Mouse (Mus musculus): Measurements from ENCODE around the gene Ccnt2.

Ccnt2 gene

DNA sequence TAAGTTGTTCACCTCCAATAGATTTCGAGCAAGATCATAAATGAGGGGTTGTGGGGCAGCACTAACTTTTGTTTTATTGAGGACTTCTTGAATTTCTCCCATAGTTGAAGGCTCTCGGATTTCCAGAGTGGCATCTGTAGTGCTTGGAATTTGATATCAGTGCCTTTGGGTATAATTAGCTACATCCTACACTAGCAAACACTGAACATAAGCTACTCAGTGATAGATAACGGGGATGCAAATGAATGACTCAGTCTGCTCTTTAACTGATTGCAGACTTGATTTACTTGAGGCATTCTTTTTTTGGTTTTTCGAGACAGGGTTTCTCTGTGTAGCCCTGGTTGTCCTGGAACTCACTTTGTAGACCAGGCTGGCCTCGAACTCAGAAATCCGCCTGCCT, 15.0 kb downstream of the Ccnt2 start:
- no peak for DNase-seq (ENCODE audit: extremely low spot score, low read depth, low spot score)

DNA sequence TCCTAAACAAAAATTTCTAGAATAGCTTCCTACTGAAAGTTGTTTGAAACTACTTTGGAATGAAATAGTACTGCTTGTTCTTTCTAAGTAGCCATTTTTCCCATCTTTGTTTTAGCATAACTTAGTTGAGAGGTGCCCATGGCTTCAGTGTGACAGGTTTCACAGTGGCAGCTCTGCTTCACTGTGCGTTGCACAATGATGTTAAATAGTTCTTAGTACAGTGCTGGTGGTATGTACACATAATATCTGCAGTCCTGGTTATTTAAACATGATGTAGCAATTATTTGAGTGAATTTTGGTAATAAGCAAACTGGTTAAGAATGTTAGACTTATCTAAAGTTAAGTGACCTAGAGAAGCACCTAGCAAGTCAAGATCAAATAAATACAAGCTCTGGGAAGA, 19.5 kb downstream of the Ccnt2 start:
- DNase-seq (ENCODE audit: extremely low spot score, low read depth, low spot score) = no peak

DNA sequence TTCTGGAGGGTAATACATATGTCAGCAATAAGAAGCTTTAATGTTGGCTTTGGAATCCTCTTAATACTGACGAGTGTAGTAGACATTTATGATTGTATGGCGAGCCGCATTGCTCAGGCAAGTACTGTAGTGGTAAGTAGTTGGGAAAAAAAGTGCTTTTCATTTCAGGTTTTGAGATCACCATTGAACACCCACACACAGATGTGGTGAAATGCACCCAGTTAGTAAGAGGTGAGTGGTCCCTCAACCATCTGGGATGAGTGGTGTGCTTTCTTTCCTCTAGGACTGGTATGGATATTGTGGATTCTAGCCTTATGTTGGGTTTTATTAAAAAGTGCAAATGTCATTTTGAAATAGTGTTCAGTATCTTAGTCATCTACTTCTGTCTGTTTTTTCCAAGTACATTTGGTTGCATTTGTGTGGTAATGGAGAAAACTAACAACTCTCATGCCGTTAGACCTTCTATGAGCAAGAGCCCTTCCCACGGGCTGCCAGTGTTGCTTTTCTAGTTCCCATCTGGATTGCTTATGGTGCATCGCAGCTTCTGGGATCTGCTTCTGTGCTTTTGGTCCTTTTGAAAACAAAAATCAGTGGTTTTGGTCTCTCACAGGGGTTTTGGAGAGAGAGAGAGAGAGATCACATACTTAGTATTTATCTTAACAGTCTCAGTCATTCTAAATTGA, 21.3 kb downstream of the Ccnt2 start:
- DNase-seq (ENCODE audit: extremely low spot score, low read depth, low spot score) = no peak

DNA sequence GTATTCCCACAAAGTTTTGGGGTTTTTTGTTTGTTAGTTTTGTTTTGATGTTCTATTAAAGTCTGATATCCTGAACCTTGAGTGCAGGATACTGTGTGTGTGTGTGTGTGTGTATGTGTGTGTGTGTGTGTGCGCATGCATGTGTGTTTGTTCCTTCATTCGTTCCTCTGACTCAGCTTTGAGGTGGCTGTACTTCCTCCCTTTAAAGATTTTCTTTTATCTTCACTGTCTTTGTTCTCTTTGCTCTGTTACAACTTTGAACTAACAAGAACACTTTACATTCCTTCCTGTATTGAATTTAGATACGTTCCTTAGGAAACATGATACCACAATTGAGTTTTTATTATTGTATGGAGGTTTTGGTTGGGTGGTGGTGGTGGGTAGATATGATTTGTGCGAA, 22.4 kb downstream of the Ccnt2 start:
- no peak for DNase-seq (ENCODE audit: extremely low spot score, low read depth, low spot score)

DNA sequence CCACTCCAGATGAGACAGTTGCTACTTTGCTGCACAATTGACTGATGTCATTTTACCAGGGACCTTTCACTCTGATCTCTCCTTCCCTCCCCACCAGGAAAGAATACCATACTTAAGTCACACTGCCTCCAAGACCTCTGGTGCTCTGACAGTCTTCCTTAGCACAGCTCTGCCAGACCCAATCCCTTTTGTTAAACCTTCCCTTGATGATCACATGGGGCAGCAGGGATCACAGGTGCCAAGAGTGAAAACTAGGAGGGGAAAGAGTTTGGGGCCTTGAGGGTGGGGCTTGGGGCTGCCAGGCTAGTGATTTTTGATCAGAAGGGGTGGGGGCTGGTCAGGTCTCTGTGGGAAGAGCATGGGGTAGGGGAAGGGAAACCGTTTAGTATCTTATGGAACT, 22.8 kb downstream of the Ccnt2 start:
- DNase-seq (ENCODE audit: extremely low spot score, low read depth, low spot score) = no peak

DNA sequence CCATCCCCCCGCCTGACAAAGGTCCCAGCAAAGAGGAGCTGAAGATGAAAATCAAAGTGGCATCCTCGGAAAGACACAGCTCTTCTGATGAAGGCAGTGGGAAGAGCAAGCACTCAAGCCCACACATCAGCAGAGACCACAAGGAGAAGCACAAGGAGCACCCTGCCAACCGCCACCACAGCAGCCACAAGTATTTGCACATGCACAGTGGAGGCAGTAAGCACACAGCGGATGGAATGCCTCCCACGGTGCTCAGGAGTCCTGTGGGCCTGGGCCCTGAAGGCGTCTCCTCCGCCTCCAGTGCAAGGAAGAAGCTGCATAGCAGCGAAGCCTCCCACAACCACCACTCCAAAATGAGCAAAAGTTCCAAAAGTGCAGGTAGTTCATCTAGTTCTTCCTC, 29.0 kb downstream of the Ccnt2 start:
- no peak for DNase-seq (ENCODE audit: extremely low spot score, low read depth, low spot score)

DNA sequence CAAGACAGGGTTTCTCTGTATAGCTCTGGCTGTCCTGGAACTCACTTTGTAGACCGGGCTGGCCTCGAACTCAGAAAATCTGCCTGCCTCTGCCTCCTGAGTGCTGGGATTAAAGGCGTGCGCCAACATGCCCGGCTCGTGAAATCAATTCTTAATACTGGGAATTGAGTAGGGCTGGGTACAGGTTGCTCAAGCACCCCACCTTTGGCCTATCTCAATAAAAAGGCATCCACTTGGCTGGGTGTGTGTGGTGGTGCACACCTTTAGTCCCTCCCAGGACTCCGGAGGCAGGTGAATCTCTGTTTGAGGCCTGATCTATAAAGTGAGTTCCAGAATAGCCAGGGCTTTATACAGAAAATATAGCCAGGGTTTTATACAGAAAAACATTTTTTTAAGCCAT, 34.7 kb downstream of the Ccnt2 start:
- DNase-seq (ENCODE audit: extremely low spot score, low read depth, low spot score) = no peak

DNA sequence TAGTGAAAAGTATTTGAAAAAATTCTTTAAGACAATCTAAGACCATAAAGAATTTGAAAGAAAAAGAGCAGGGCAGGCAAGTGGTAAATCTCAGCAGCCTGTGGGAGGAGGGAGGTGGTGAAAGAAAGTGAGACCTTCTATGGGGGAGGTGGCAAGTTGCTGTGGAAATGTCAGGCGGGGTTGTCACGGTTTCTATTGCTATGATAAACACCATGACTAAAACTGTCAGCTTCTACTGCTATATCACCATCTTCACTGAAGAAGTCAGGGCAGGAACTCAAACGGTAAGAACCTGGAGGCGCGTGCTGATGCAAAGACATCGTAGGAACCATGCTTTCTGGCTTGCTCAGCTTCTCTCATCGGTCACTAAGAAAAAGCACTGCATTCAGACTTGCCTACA, 39.0 kb downstream of the Ccnt2 start:
- DNase-seq (ENCODE audit: extremely low spot score, low read depth, low spot score) = no peak

DNA sequence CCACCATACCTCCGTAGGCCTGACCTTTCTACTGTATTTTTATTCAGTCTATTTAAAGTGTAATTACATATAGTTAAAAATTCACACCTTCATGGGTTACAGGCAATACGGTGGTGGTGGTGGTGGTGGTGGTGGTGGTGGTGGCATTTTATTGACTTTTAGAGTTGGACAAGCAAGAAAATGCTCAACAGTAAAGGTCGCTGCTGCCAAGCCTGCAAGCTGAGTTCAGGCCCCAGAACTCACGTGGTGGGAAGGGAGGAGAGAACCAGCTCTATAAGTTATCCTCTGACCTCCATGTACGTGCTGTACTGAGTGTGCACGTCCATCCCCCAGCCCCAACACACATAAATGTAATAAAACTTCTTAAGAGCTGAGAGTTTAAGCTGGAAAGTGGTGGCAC, 42.4 kb downstream of the Ccnt2 start:
- DNase-seq (ENCODE audit: extremely low spot score, low read depth, low spot score) = no peak

DNA sequence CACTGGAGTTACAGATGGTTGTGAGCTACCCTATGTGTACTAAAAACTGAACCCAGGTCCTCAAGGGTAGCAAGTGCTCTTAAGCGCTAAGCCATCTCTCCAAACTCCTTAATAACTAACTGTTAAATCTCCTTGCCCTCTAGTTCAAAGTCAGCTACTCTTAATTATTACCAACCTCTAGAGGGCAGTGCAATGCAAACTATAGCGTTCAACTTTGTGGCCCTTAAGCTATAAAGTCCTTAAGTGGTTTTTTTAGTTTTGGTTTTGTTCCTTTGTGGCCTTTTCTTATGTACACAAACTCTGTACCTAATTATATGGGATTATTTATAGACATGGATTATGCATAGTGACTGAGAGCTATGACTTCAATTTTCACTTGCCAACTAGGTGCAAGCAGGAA, 53.4 kb downstream of the Ccnt2 start:
- DNase-seq (ENCODE audit: extremely low spot score, low read depth, low spot score) = peak; percentile 37

DNA sequence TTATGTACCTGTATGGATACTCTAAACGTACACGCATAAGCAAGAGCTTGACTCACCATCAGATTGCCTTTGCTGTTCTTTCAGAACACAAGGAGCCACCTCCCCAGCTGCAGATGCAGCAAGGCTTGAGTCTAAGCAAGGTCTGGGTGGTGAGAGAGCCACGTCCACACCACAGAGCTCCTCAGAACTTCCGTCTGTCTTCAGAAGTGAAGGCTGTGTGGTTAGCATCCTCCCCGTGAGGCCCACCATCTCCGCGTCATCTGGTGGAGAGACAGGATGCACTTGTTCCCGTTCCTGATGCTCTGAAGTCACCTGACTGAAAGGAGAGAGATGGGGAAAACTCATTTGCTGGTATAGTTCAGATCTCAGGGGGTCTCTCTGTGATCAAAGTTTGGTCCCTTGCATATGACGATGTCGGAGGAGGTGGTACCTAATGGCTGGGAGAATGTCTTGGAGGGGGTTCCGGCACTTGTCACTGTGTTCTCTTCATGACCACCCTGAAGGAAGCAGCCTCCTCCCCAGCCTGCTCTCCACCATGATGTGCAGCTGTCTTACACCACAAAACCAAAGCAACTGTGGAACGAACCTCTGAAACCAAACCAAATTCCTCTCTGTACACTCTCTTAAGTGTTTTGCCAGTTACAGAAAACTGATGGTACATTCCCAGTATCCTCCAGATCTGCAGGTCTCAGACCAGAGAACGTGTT, 56.4 kb downstream of the Ccnt2 start:
- DNase-seq (ENCODE audit: extremely low spot score, low read depth, low spot score) = no peak

DNA sequence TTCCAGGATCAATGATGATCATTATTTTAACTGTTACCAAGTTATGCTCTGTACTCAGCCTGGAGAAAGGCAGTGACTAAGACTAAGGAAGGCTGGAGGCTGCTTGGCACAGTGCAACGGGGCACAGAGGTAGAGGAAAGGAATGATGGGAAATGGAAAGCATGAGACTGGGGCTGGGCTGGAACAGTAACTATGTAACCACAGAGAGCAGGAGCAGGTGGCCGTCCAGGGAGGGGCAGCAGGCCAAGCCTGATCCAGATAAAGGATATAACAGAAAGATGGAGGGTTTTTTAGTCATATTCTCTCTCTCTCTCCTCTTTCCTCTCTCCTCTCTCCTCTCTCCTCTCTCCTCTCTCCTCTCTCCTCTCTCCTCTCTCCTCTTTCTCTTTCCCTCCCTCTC, 59.8 kb downstream of the Ccnt2 start:
- no peak for DNase-seq (ENCODE audit: extremely low spot score, low read depth, low spot score)

DNA sequence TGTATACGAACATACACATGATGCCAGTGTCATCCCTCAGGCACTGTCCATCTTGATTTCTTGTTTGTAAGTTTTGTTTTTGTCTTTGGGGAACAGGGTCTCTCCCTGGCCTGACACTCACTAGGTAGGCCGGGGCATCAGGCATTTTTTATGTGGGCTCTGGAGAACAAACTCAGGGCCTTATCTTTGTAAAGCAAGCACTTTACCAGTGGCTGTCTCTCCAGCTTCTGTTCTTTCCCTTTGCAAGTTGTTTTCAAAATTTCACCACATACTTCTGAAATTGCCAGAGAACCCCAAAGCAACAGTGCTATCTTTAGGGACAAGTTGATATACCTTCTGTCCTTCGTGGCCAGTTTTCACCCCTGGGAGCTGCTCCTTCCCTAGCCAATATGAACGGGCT, 60.2 kb downstream of the Ccnt2 start:
- no peak for DNase-seq (ENCODE audit: extremely low spot score, low read depth, low spot score)

DNA sequence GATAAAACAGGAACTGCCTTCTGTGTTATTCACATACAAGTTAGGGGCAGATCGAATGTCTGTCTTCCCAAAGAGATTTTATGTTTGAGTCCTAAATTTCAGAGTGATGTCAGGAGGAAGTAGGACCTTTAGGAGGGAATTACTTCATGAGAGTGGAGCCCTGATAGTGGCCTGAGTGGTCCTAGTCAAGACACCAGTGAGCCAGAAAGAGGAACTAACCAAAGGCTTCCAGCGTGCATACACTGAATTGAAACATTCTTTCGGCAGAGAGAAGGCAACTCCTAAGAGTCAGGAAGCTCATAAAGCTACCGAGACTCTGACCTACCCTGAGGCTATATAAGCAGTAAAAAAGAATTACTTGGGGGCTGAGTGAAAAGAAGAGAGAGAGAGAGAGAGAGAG, 62.7 kb downstream of the Ccnt2 start:
- no peak for DNase-seq (ENCODE audit: extremely low spot score, low read depth, low spot score)

DNA sequence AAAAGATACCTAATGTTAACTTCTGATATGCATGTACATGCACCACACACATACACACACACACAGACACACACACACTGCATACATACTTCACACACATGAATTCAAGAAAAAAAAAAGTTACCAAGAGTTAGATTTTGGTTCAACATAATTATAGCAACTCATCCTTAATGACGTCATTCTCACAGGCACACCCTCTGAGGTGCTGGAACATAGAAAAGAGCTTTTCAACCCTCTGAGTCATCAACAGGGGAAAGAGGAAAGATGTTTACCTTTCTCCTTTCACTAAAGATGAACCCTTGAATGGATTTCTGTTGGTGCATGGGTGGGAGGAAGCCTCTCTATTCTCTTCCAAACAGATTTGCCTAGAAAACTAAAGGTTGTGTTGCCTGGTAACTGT, 64.6 kb downstream of the Ccnt2 start:
- no peak for DNase-seq (ENCODE audit: extremely low spot score, low read depth, low spot score)

DNA sequence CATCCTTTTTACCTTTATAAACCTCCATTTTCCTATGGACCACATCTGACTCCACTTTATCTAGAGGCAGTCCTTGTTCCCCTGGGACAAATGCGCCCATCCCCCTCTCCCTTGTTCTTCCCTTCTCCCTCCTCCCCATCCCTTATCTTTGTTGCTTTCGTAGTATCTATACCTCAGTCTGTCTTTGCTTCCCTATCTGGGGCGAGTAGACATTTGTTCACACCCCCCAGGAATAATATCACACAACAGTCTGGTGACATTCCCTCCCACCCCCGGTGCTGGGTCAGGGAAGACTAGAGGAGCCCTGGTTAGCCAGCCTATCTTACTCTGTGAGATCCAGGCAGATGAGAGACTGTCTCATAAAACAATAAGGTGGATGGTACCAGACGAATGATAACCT, 71.5 kb downstream of the Ccnt2 start:
- DNase-seq (ENCODE audit: extremely low spot score, low read depth, low spot score) = no peak

DNA sequence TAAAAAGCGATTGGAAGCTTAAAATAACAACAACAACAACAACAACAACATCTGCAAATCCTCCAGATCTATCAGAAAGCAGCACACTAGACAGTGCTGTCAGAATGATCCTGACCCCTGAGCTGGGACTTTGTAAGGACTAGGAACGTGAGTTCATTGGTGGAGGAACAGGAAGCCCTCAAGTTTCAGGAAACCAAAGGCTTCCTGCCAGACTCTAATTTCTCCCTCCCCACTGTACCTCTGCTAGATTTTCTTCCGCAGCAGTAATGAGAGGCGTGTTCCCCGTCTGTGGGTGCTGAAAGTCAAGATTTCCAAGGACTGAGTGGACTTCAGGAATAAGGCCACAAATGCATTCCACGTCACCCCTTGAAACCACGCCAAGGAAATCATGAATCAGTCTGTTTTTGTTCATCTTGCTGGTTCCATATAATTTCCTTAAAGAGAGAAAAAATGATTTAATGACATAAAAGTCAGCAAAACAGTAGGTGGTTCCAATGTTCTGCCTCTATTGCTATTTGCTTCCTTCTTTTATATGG, 76.2 kb downstream of the Ccnt2 start:
- no peak for DNase-seq (ENCODE audit: extremely low spot score, low read depth, low spot score)

DNA sequence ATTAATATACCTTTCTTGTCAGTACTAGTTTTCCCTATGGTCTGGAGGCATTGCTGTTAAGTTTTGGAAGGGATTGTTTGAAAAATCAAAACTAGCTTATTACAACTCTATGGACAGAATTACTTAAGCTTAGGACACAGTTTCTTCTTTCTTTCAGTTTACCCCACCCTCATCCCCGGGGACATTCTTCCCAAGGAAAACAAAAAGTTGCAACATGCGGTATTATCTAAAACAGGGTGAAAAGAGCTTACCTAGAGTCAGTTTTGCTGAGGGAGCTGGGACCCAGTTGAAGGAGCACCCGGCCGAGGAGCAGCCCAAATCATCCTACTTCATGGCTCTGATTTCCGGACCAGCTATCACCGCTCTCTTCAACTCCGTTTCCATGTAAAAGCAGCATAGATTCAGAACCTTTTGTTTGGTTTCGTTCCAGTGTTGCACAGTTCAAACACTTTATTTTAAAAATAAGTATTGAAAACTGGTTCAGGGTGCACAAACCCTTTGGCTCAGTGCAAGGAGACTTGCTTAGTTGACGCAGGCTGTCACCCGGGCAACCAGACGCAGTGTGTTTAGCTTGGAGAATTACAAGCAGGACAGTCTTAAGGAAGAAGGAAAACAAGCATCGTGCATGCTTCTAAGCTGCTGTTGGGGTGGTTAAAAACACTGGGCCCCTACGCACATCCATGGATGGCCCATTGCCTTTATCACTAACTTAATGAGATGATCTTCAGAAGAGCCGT, 80.7 kb downstream of the Ccnt2 start, which contains the start of gene Map3k19:
Gene Map3k19, minus strand, starts transcription at position 546 of the 737 bp plus-strand sequence.
- no peak for DNase-seq (ENCODE audit: extremely low spot score, low read depth, low spot score)

Measured in hindlimb bud, embryonic 11.5 days (tissue).